Mouse (Mus musculus) liver, embryonic 14.5 days (tissue): Measurements from ENCODE around the gene Armc8.

Experiments
- CTCF ChIP-seq: IDR thresholded peaks from 2 replicates; pipeline ENCODE4 v1.5.1; 2016; ENCODE audit warnings: antibody characterized with exemption, low read depth, control low read depth
- EP300 ChIP-seq: IDR thresholded peaks from 2 replicates; pipeline ENCODE4 v1.6.1; 2016; ENCODE audit warnings: antibody characterized with exemption, low read depth

GRCm38 (mm10) chr9:99487841-99488240, 80.9 kb downstream of the Armc8 start:
- TF ChIP-seq EP300, result no peak
- no peak for TF ChIP-seq CTCF
